Mouse (Mus musculus) G1E (cell line): Measurements from ENCODE around the gene Adamtsl3.

Experiments used
- CTCF ChIP-seq: IDR thresholded peaks from 2 replicates; pipeline ENCODE4 v1.5.1; 2012; ENCODE audit warnings: low read depth, low read length, inconsistent platforms, mixed read lengths
- GATA1 ChIP-seq: IDR thresholded peaks from 2 replicates; pipeline ENCODE4 v1.6.1; 2012; ENCODE audit warnings: borderline replicate concordance, low read length, inconsistent platforms, mixed read lengths
- GATA2 ChIP-seq: IDR thresholded peaks from 2 replicates; pipeline ENCODE4 v1.6.1; 2012; ENCODE audit warnings: low read depth, low read length, inconsistent platforms, borderline replicate concordance
- POLR2AphosphoS5 ChIP-seq: IDR thresholded peaks from 2 replicates; pipeline ENCODE4 v1.6.1; 2012; ENCODE audit warnings: low read depth, low read length, inconsistent platforms; ENCODE audit not compliant: insufficient replicate concordance
- TAL1 ChIP-seq: conservative IDR thresholded peaks from 2 replicates; pipeline ENCODE4 v1.6.1; 2012; ENCODE audit warnings: low read depth, low read length, inconsistent platforms, mixed read lengths

DNA sequence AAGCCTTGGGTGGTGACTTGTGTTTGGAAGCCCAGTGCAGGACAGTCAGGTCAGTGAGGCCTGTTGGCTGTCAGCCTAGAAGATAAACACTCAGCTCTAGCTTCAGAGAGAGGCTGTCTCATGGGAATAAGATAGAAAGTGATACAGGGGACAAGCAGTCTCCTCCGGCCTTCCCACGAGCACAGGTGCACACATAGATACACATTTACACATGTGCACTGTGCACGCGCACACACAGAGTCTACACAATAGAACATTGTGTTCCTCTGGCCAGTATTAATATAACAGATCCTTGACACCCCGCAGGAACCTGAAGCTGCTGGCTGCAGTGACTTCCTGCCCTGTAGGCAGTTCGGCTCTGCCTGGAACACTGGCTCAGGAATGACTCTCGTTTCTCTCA lies 44.3 kb downstream of the Adamtsl3 start:
- no peak for TF ChIP-seq CTCF
- TF ChIP-seq POLR2AphosphoS5, result no peak
- TF ChIP-seq GATA1, result no peak
- no peak for TF ChIP-seq TAL1
- TF ChIP-seq GATA2, result no peak
